Mouse (Mus musculus) liver, adult 10 weeks (tissue): ENCODE data around the gene Acadsb. TPM values are rescaled to one million over a fixed set of nuclear protein-coding genes. Genes with fewer than 3 reads are reported as not detected.

ENCODE experiments used
- polyA plus RNA-seq: library from polyadenylated mRNA; stranded (reverse); fragments of 350-450 nt; fragmentation: Illumina TruSeq; extraction: RNeasy Lipid Tissue Mini Kit (QIAGEN cat#74804); gene quantifications from one replicate; pipeline ENCODE4 v1.2.3, GENCODE M21; 2014; ENCODE audit warnings: low read depth, low replicate concordance

Acadsb gene
- polyA plus RNA-seq = 305 TPM

GRCm38 (mm10) chr7:131410416-131411058 is at the start of gene Acadsb, which contains the start of gene Ikzf5:
Gene Acadsb, plus strand, starts transcription at chr7:131410601.
Gene Ikzf5, minus strand, starts transcription at chr7:131410521.

GRCm38 (mm10) chr7:131362615-131363300 is 47.6 kb upstream of the Acadsb start, which contains the start of gene 2310057M21Rik:
Gene 2310057M21Rik, minus strand, starts transcription at chr7:131362759.

GRCm38 (mm10) chr7:131370648-131371469 is 39.5 kb upstream of the Acadsb start, which contains the start of gene Pstk:
Gene Pstk, plus strand, starts transcription at chr7:131371141.

Other genes starting within 250 kb of the Acadsb start
- gene 5430419D17Rik, start 236.2 kb upstream of the Acadsb start, polyA plus RNA-seq = not detected
- gene Cuzd1, start 88.3 kb upstream of the Acadsb start, polyA plus RNA-seq = not detected
- not detected for gene Fam24b, start 81.1 kb upstream of the Acadsb start, polyA plus RNA-seq
- not detected for gene Fam24a, start 76.7 kb upstream of the Acadsb start, polyA plus RNA-seq
- gene 2310057M21Rik, start 47.8 kb upstream of the Acadsb start, polyA plus RNA-seq = 1.7 TPM
- gene Pstk, start 39.5 kb upstream of the Acadsb start, polyA plus RNA-seq = 19.0 TPM
- gene Ikzf5, start 80 bp upstream of the Acadsb start, polyA plus RNA-seq = 8.8 TPM
- gene Hmx3, start 132.3 kb downstream of the Acadsb start, polyA plus RNA-seq = not detected
- gene Hmx2, start 138.2 kb downstream of the Acadsb start, polyA plus RNA-seq = not detected
- 11.5 TPM for gene Bub3, start 149.6 kb downstream of the Acadsb start, polyA plus RNA-seq